Mouse (Mus musculus) fibroblast of lung, adult 2 months (primary cell): ENCODE measurements around the gene Edem2.
"Not testable (repeated sequence)": the region's sequence is repeated elsewhere in the genome, so short reads cannot be mapped to it uniquely, and the experiment has no call there.

Experiments
- DNase-seq: peaks from one replicate; pipeline ENCODE4 v3.0.0-alpha.2; 2011; ENCODE audit warnings: low read depth

The Edem2 gene

DNA sequence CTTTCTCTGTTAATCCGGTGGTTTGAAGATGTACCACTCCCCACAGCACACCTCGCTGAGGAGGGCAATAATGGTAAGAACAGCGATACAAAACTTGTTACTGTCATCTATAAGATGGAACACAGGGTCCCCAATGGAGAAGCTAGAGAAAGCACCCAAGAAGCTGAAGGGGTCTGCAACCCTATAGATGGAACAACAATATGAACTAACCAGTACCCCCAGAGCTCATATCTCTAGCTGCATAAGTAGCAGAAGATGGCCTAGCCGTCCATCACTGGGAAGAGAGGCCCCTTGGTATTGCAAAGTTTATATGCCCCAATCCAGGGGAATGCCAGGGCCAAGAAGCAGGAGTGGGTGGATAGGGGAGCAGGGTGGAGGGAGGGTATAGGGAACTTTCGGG, 6.5 kb upstream of the Edem2 start, which contains the start of gene Gm17581:
TSS of gene Gm17581 (minus strand) at position 101 of the 400 bp plus-strand sequence.
- DNase-seq, result not testable (repeated sequence)

DNA sequence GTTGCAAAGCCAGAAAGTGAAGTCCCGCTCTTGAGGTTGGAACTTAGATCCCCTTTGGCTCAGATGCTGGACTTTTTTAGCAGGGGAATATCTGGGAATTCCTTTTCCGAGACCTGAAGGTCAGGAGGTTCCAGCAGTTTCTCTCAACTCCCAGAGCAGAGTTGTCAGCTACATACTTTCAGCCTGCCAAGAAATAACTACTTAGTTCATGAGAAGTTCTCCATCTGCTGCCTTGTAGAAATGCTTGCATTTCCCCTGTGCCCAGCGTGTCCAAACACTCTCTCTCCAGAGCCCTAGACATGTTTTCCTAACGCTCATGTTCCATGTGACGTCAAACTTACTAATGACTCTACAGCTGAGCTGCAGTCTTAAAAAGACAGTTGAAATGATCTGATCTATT, 5.8 kb upstream of the Edem2 start:
- DNase-seq, result no peak

DNA sequence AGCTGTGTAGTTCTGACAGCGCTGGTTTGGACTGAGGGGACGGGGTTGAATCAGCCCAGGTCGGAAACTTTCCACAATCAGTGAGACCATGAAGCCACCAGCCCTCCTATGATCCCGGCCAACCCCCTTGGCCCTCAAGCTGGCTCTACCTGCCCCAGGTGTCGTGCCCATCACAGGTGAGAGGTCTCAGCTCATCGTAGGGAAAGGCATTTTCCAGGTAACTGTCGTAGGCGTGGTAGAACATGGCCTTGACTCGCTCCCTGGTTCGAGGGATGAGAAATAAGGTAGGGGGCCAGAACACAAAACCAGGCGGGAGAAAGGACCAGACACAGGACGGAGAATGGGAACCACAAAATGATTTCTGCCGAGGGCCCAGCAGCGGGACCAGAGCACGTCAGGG, 533 bp downstream of the Edem2 start:
- no peak for DNase-seq

DNA sequence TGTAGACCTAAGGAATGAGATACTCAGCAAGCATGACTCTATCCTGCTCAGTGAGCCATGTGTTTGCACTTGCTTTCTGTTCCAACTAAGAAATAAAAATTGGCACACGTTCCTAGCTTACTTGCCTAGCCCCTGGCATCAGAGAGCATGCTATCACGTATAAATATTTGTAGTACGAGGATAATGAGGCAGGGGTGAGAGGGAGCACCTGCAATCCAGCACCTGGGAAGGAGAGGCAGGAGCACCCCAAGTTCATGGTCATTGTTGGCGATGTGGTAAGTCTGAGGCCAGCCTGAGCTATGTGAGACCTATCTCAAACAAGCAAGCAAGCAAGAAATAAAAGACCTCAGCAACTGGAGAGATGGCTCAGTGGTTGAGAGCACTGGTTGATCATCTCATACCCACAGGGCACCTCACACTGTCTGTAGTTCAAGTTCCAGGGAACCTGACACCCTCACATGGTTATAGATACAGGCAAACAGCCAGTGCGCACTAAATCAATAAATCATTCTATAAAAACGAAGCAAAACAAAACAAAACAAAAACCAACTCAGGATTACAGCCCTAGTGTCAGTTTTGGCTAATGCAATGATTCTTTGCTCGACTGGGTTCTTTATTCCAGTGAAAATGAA, 1.4 kb downstream of the Edem2 start:
- no peak for DNase-seq

GRCm38 (mm10) chr2:155726302-155726701, 3.0 kb downstream of the Edem2 start:
- no peak for DNase-seq

GRCm38 (mm10) chr2:155724526-155724925, 4.7 kb downstream of the Edem2 start:
- DNase-seq, result no peak

- no peak for DNase-seq
These were observed 5.2 kb downstream of the Edem2 start for GRCm38 (mm10) chr2:155724036-155724435.

DNA sequence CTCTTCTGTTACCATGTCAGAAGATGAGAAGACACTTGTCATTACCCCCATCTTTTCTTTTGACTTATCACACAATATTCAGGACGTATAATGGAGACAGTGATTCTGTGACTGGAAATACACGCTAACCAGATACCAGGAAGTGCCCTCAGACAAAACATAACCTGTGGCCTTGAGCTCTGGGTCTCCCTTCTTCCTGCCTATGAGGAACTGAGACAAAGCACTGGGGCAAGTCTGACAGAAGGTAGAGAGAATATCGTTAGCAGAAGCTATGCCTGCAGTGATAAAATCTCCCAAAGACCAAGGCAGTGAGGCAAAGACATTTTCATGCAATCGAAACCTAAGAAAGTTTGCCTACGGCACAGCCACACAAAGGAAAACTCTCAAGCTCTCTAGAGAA, 8.7 kb downstream of the Edem2 start:
- no peak for DNase-seq

- no peak for DNase-seq
These were observed 11.9 kb downstream of the Edem2 start for GRCm38 (mm10) chr2:155717082-155717990.

DNA sequence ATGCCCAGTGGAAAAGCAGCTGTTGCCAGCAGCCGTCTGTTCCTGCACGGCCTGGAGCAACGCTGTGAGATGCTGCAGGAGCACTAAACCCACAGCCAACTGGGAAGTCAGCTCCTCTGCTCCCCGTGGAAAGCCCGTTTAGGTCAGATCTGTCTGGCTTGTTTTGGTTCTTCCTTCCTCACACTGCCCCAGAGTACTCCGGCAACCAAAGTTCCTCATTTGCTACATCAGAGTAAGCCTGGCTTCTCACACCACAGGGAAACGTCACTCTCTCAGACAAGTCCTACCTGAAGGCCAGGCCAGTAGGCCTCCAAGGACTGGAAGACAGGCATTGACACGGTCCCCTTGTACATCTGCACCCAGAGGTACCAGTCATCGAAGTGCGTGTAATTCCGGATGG, 18.7 kb downstream of the Edem2 start:
- DNase-seq, result no peak

DNA sequence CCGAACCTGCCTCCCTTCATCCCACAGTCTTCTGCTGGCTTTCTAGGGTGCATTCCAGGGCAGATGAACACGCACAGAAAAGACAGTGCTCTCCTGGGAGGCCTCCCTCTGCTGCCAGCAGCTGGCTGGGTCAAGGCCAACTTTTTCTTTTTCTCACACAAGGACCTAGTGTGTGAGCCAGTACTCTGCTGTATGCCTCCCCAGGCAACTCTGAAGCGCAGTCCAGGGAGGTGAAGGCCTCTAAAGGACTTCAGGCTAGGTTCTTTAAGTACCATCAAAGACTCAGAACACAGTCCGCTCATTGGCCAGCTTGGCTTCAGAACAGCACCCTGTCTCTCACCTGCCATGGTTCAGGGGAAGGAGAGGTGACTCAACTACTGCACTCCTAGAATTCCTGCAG, 22.0 kb downstream of the Edem2 start:
- DNase-seq, result peak; percentile 21

- no peak for DNase-seq
These were observed 25.6 kb downstream of the Edem2 start for GRCm38 (mm10) chr2:155703630-155704029.

DNA sequence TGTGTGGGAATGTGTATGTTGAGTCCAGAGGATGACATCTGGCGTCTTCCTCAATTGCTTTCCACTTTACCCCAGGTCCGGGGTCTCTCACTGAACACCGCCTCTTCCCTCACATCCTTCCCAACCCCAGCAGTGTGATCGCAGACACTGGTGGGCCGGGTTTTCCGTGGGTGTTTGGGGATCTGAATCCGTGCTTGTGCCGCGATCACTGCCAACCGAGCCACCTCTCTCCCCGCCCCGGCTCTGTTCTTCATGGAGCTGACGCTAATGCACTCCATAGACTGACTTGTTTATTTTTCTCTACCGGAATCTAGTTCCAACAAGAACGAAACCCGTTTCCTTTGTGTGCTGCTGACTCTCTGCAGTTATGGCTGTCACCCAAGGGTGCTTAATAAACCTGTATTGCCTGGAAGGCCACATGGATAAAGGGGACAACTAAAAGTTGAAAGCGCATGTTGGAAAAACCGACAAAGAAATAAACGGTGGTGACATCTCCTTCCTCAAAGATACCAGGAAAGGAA, 27.8 kb downstream of the Edem2 start:
- DNase-seq, result no peak

GRCm38 (mm10) chr2:155698443-155698842, 30.8 kb downstream of the Edem2 start:
- not testable (repeated sequence) for DNase-seq

DNA sequence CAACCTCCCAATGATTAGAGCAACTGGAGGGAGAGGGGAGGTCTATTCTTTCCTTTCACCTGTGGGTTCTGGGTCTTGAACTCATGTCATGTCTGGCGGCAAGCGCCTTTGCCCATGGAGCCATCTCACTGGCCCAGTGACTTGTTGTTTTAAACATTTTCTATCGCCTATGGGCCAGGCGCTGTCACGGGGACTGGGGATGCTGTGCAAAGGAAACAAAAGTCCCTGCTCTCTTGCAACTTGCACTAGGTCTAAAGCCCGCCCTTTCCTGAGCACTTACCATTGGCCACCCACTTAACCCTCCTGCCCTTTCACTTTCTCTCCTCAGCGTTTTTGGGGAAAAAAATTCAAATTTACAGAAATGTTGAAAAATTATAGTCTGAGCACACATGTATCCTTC, 32.4 kb downstream of the Edem2 start:
- no peak for DNase-seq

DNA sequence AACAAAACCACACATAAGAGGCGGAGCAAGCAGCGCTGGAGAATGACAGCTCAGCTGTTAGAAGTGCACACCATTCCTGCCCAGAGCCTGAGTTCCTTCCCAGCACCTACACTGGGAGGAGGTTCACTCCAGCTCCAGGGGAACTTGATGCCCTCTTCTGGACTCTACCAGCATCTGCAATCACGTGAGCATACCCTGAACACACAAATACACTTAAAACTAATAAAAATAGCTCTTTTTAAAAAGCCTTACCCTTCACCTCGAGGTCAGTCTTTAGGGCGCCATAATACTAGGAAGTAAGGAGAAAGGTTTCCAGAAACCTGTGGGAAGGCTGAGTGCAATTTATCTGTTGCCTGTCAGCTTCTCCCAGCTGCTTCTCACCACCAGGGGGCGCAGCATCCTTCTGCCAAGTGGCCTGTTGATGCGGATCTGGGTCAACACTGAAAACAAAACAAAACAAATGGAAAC, 33.1 kb downstream of the Edem2 start:
- peak; percentile 32 for DNase-seq

DNA sequence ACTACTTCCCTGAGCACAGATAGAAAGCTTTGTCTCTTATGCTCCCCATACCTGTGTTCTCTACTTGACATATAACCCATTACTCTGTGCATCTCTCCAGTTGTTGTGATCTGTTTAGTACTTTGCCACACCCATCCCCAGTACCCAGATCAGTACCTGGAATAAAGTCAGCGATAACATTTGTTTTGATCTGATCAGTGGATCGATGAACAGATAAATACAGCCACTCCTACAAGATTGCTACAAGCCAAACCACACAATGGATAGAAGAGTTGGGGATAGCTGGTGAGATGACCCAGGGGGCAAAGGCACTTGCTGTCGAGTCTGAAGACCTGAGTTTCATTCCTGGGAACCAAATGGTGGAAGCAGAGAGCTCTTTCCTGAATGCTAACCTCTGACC, 34.0 kb downstream of the Edem2 start:
- no peak for DNase-seq

GRCm38 (mm10) chr2:155694564-155694963, 34.7 kb downstream of the Edem2 start:
- DNase-seq, result no peak

DNA sequence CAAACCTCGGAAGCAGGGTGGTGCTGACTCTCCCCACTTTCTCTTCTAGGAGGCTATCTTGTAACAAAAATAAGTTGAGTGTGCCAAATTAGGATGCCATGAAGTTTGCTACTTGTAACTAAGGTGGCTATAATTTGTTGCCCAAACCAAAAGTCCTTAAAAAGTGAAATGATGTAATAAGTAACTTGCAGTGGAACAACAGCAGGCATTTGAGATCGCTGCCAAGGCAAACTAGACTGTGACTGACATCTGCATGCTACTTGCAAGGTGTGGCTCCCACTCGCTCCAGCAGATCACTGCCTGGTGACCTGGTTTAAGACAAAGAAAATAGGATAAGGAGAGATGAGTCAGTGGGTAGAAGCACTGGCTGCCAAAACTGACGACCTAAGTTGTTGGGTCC, 36.1 kb downstream of the Edem2 start:
- DNase-seq, result no peak

DNA sequence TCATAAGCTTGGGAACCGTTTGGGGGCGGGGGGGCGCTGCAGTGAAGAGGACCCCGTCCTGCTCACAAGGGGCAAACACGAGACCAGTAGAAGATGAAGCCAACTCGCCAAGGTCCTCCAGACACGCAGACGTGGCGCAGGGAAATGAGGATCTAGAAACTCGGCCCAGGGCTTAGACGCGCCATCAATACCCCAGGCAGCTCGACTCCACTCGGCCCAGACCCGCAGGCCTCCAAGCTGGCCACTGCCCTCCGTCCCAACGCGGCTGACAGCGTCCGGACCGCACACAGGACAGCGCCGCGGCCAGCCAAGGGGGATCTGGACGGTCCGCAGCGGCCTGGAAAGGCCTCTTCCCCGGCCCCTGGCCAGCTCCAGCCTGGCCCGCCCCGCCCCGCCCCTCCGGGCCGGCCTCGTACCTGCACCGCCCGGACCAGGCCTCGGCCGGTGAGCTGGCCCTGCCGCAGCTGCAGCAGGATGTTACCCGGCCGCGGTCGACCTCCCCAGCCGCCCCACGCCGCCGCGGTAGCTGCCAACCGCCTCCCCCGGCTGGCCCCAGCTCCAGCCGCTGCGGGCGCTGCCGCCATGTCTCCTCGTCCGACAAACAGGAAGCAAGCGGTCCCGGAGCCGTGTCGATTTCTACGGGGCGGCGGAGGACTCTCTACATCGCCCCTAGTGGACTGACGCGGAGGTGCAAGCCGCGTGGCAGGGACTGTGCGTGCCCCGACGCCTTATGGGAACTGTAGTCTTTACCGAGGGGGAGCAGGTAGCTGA, 37.4 kb downstream of the Edem2 start, which contains the start of gene Trpc4ap:
TSS of gene Trpc4ap (minus strand) at position 662 of the 771 bp plus-strand sequence.
- DNase-seq, result peak; percentile 79

DNA sequence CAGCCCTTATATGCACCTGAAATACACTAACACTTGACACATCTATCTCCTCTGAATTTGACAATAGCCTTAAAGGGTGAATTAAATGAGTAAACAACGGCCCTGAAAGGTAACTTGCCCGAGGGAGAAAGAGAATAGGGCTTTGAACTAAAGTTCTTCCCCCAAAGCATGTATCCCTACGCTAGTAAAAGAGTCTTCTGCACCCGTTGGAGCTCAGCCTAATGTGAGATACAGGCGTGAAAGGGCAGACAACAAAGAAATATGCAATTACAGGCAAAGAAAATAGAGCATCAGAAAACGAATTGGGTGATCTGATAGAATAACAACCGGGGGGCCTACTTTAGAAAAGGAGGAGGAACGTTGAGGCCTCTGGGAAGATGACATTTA, 37.9 kb downstream of the Edem2 start:
- DNase-seq, result no peak

GRCm38 (mm10) chr2:155689211-155689610, 40.1 kb downstream of the Edem2 start:
- no peak for DNase-seq
